Mouse (Mus musculus) lung, embryonic 15.5 days (tissue): ENCODE data around the gene Pcgf2. TPM values are rescaled to one million over a fixed set of nuclear protein-coding genes. Genes with fewer than 3 reads are reported as not detected.

ENCODE experiments used
- ATAC-seq: fragments of 200-750 bp; cut with Nextera tagmentation; 2 replicates; pipeline ENCODE4 v1.8.0; 2017; ENCODE audit warnings: moderate number of reproducible peaks, borderline replicate concordance; ENCODE audit not compliant: low FRiP score, low TSS enrichment; ENCODE audit errors: extremely low read depth
- H3K27ac ChIP-seq: fragments of 300-500 bp; sonication (generic); 2 replicates; pipeline ENCODE4 v1.5.1; 2015; ENCODE audit warnings: moderate library complexity, mild to moderate bottlenecking, inconsistent platforms
- H3K27me3 ChIP-seq: fragments of 300-500 bp; sonication (generic); 2 replicates; pipeline ENCODE4 v1.6.1; 2015; ENCODE audit warnings: inconsistent platforms
- H3K36me3 ChIP-seq: fragments of 300-500 bp; sonication (generic); 2 replicates; pipeline ENCODE4 v1.6.1; 2015; ENCODE audit warnings: inconsistent platforms
- H3K4me1 ChIP-seq: fragments of 300-500 bp; sonication (generic); 2 replicates; pipeline ENCODE4 v1.6.1; 2015; ENCODE audit warnings: inconsistent platforms
- H3K4me2 ChIP-seq: fragments of 300-500 bp; sonication (generic); 2 replicates; pipeline ENCODE4 v1.6.1; 2015; ENCODE audit warnings: inconsistent platforms, mild to moderate bottlenecking, moderate library complexity
- H3K4me3 ChIP-seq: fragments of 300-500 bp; sonication (generic); 2 replicates; pipeline ENCODE4 v1.5.1; 2015; ENCODE audit warnings: mild to moderate bottlenecking, inconsistent platforms
- H3K9ac ChIP-seq: fragments of 300-500 bp; sonication (generic); 2 replicates; pipeline ENCODE4 v1.6.1; 2015; ENCODE audit warnings: inconsistent platforms
- H3K9me3 ChIP-seq: fragments of 300-500 bp; sonication (generic); 2 replicates; pipeline ENCODE4 v1.6.1; 2016; ENCODE audit warnings: inconsistent platforms
- WGBS: fragments of 180-500 bp; shearing (Covaris S2); methylation state at CpG from one replicate; pipeline ENCODE4 v1.1.7; 2015; 5-methylcytosine and 5-hydroxymethylcytosine counted together
- polyA plus RNA-seq: library from polyadenylated mRNA; unstranded; fragments of >200 nt; fragmentation: Nextera tagmentation; extraction: Ambion mirVana; gene quantifications from 2 replicates; pipeline ENCODE4 v1.2.1, GENCODE M21; 2015

Gene Pcgf2
- polyA plus RNA-seq, 1 experiment from 2014 or later, result 13.2 TPM

DNA sequence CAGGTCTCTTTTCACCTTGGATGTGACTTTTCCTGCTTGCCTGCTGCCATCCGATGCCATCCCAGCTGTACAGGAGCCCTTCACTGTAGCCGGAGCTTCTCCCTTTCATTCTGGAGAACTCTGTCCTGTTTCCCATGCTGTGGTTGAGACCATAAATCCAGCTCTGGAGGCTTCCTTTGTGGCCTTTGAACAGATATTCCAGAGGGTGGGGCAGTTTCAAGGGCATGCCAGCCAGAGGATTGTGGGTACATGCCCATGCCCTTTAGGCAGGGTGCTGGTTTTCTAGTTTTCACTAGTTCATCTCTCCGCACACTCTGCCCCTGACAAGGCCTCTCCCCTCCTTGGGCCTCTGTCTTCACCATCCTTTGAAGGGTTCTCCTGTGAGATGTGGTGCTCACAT is 13.2 kb downstream of the Pcgf2 start:
- H3K4me3 ChIP-seq, result no peak overlapping the region
- H3K9me3 ChIP-seq, result no peaks in the 10 kb centered on the region
- peaks cover 46% of the 10 kb centered on the region for H3K4me1 ChIP-seq
- H3K9ac ChIP-seq, result no peak overlapping the region
- no peak for ATAC-seq
- H3K27ac ChIP-seq, result no peak overlapping the region
- 86% methylated on average over 3 of the region's 3 CpGs for WGBS
- H3K27me3 ChIP-seq, result no peaks in the 10 kb centered on the region
- peak overlapping the region; percentile 67; the same call in 1 of the 2 replicates for H3K4me2 ChIP-seq
- peaks cover 38% of the 10 kb centered on the region for H3K36me3 ChIP-seq

DNA sequence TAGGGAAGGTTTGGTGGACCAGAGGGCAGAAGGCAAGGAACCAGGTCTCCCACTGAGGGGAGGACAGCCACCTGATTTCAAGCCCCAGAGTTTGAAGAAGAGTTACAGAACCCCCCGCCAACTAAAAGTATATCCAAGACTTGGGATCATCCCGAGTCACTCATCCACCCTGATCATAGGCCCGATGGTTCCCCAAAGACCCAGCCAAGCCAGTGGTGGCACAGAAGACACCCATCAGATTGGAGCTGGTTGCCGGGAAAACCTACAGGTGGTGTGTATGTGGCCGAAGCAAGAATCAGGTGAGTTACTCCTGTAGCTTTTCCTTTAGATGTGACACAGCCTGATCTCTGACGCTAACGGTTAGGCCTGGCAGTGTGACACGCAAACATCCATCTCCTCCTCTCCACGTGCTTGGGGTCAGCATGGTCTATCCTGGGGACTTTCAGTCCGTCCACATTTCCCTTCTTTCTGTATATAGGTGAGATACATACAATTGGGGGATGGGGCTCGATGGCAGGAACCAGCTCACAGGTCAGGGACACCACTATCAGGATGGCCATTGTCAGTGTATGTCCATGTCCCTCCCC is 13.9 kb downstream of the Pcgf2 start:
- 57% methylated on average over 11 of the region's 11 CpGs for WGBS
- Histone ChIP-seq H3K9ac (peak overlapping the region; percentile 43), H3K27me3 (no peaks in the 10 kb centered on the region), H3K4me3 (peak overlapping the region; percentile 32), H3K27ac (peak overlapping the region; percentile 92), H3K9me3 (no peaks in the 10 kb centered on the region), H3K4me2 (peak overlapping the region; percentile 67), H3K4me1 (peaks cover 52% of the 10 kb centered on the region), H3K36me3 (peaks cover 38% of the 10 kb centered on the region)
- no peak for ATAC-seq

DNA sequence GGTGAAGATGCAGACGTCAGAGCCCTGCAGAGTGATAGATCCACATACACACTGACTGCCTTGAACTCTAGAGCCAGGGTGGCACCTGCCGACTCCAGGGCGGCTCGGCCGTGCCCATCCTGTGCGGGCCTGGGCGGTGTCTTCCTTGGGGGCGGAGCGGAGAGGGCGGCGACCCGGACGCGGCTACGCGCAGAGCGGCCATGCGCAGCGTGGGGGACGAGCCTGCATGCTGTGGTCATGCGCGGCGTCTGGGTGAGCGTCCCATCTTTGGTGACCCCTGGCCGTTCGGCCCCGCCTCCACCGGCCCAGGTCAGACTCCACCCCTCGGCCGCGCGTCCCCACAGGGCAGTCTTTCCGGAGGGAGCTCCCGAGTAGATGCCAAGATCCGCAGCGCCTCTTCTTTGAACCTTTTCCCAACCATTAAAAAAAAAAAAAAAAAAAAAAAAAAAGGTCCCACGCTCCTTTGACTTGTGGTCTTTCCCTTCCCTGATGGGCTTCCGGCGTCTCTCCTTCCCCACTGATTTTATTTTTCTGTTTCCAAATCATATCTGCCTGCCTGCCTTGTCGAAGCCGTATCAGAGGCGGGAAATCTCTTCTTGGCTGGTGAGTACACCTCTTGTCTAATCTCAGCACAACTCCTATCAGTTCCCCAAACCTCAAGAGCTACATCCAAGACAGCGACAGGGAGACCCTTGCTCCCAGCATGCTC is 14.5 kb downstream of the Pcgf2 start, which contains the start of gene Cisd3:
Gene Cisd3, plus strand, starts transcription at position 214 of the 709 bp plus-strand sequence.
- Histone ChIP-seq H3K27me3 (no peaks in the 10 kb centered on the region), H3K9ac (peak within 1 kb of the TSS; percentile 43), H3K27ac (peak within 1 kb of the TSS; percentile 92), H3K36me3 (peaks cover 35% of the 10 kb centered on the region), H3K4me2 (peak within 1 kb of the TSS; percentile 67), H3K9me3 (no peaks in the 10 kb centered on the region), H3K4me3 (peak within 1 kb of the TSS; percentile 32), H3K4me1 (peaks cover 57% of the 10 kb centered on the region)
- under 1% methylated on average over 43 of the region's 43 CpGs for WGBS
- ATAC-seq, result peak; percentile 87

DNA sequence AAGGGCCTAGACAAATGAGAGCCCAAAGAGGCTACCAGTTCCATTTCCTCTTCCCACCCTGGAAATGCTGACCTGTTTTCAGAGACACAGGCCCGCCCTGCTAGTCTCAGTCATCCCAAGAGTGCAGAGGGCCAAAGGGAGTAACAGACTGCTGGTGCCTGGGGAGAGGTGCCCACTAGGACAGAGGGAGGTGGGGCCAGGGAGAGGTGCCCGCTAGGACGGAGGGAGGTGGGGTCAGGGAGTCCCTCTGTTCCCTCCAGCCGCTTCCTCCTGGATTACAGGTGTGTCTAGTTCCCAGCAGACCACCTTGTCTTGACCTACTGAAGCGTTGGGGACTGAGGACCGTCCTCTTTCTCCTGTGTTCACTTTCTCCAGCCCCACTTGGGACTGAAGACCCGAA is 15.5 kb downstream of the Pcgf2 start:
- H3K36me3 ChIP-seq, result peaks cover 29% of the 10 kb centered on the region
- peaks cover 66% of the 10 kb centered on the region for H3K4me1 ChIP-seq
- ATAC-seq, result no peak
- no peak overlapping the region for H3K9ac ChIP-seq
- H3K9me3 ChIP-seq, result no peaks in the 10 kb centered on the region
- 28% methylated on average over 7 of the region's 7 CpGs for WGBS
- H3K27ac ChIP-seq, result peak overlapping the region; percentile 92
- no peak overlapping the region for H3K4me3 ChIP-seq
- H3K27me3 ChIP-seq, result no peaks in the 10 kb centered on the region
- H3K4me2 ChIP-seq, result no peak overlapping the region

DNA sequence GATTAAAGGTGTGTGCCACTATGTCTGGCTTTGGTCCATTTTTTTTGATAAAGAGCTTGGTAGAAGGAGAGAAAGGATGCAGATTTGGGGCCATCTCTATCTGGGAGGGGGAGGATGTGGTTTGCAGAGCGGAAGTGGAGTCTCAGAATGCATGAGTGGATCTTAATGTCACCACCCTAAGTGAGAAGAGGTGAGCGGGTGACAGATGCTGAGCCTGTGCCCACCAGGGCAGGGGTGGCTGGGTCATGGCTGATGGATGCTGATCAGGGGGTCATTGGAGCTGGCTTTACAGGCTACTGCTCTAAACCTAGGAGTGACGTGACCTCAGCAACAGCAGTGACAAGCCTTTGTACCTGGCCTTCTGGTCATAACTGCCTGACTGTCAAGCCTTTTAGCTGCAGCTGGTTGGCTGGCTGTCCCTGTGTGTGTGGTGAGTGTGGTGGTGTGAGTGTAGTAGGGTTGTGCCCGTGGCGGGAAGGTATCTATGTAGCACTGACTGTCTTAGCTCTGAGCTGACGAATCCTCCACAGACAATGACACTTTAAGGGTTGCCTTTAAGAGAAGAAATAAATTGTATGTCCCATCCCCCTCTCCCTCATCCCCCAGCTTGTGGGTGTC is 16.1 kb downstream of the Pcgf2 start:
- Histone ChIP-seq H3K4me2 (no peak overlapping the region), H3K9ac (no peak overlapping the region), H3K36me3 (peaks cover 31% of the 10 kb centered on the region), H3K27me3 (no peaks in the 10 kb centered on the region), H3K4me1 (peaks cover 66% of the 10 kb centered on the region), H3K27ac (peak overlapping the region; percentile 92), H3K9me3 (no peaks in the 10 kb centered on the region), H3K4me3 (no peak overlapping the region)
- WGBS, result 75% methylated on average over 6 of the region's 6 CpGs
- ATAC-seq, result no peak

DNA sequence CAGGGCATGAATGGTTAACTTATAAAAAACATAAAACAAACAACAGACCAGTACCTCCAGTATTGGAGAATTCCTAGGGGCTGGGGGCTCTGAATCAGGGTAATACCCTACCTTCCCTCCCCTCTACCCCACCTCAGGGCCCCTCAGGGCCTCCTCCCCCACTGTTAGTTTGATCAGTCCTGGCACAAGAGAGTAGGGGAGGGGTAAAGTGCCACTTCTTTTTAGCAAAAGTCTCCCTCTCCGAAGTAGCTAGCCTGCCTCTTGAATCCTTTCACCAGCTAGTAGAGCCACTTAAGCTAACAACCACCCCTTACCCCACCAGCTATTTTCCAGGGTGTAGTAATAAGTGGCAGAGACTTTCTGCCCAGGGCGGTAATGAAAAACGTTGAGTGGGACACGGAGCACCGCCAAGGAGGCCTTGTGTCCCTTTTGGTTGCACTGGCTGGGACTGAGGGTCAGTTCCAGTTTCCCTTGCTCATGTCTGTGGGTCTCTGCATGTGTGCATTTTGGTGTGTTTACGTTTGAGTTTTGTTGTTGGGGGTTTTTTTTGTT is 17.7 kb downstream of the Pcgf2 start:
- H3K4me3 ChIP-seq, result no peak overlapping the region
- no peak overlapping the region for H3K9ac ChIP-seq
- peaks cover 75% of the 10 kb centered on the region for H3K4me1 ChIP-seq
- peak overlapping the region; percentile 18 for H3K4me2 ChIP-seq
- H3K27ac ChIP-seq, result peak overlapping the region; percentile 92
- no peaks in the 10 kb centered on the region for H3K9me3 ChIP-seq
- WGBS, result 58% methylated on average over 6 of the region's 6 CpGs
- no peaks in the 10 kb centered on the region for H3K27me3 ChIP-seq
- ATAC-seq, result peak; percentile 47
- peaks cover 37% of the 10 kb centered on the region for H3K36me3 ChIP-seq

DNA sequence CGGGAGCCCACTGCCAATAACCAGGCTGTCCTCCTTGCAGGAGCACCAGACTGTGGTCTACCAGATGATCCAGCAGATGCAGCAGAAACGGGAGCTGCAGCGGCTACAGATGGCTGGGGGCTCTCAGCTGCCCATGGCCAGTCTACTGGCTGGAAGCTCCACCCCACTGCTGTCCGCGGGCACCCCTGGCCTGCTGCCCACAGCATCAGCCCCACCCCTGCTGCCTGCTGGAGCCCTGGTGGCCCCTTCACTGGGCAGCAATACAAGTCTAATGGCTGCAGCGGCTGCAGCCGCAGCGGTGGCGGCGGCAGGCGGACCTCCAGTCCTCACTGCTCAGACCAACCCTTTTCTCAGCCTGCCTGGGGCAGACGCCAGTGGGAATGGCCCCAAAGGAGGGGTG is 19.9 kb downstream of the Pcgf2 start:
- peaks cover 76% of the 10 kb centered on the region for H3K4me1 ChIP-seq
- peak overlapping the region; percentile 92 for H3K27ac ChIP-seq
- peaks cover 52% of the 10 kb centered on the region for H3K36me3 ChIP-seq
- H3K9ac ChIP-seq, result no peak overlapping the region
- no peaks in the 10 kb centered on the region for H3K27me3 ChIP-seq
- ATAC-seq, result no peak
- 54% methylated on average over 12 of the region's 12 CpGs for WGBS
- H3K4me2 ChIP-seq, result peak overlapping the region; percentile 16; the same call in 1 of the 2 replicates
- H3K9me3 ChIP-seq, result no peaks in the 10 kb centered on the region
- no peak overlapping the region for H3K4me3 ChIP-seq

DNA sequence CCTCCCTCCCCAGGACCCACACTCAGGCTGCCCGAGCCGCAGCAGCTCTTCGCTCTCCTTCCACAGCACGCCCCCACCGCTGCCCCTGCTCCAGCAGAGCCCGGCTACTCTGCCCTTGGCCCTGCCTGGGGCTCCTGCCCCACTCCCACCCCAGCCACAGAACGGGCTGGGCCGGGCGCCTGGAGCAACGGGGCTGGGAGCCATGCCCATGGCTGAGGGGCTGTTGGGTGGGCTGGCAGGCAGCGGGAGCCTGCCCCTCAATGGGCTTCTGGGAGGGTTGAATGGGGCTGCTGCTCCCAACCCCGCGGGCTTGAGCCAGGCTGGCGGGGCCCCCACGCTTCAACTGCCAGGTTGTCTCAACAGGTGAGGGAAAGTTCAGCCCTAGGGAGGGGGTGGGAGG is 22.0 kb downstream of the Pcgf2 start:
- no peak for ATAC-seq
- H3K9me3 ChIP-seq, result no peaks in the 10 kb centered on the region
- H3K9ac ChIP-seq, result no peak overlapping the region
- H3K36me3 ChIP-seq, result peaks cover 72% of the 10 kb centered on the region
- H3K4me2 ChIP-seq, result no peak overlapping the region
- no peak overlapping the region for H3K4me3 ChIP-seq
- no peaks in the 10 kb centered on the region for H3K27me3 ChIP-seq
- H3K27ac ChIP-seq, result no peak overlapping the region
- peaks cover 55% of the 10 kb centered on the region for H3K4me1 ChIP-seq
- 80% methylated on average over 15 of the region's 15 CpGs for WGBS

DNA sequence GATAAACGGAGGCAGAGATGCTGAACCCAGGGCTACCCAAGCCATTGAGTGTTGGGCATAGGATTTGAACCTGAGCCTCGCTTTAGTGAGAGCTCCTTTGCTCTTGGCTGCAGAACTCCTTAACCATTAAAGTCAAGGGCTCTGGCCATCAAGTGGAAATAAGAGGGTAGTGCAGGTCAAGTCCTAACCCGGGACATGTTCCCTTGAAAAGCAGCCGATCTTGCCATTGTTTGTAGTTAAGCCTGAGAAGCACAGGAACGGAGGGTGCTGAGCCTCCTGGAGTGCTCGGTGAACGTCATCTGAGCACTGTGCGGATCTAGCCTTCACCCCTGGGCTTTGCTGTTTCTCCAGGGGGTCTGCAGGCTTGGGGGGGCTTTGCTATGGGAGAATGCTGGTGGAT is 22.5 kb downstream of the Pcgf2 start:
- no peak overlapping the region for H3K27ac ChIP-seq
- H3K27me3 ChIP-seq, result no peaks in the 10 kb centered on the region
- H3K4me1 ChIP-seq, result peaks cover 53% of the 10 kb centered on the region
- H3K36me3 ChIP-seq, result peaks cover 74% of the 10 kb centered on the region
- no peak overlapping the region for H3K4me2 ChIP-seq
- no peak for ATAC-seq
- no peaks in the 10 kb centered on the region for H3K9me3 ChIP-seq
- 52% methylated on average over 8 of the region's 8 CpGs for WGBS
- no peak overlapping the region for H3K9ac ChIP-seq
- H3K4me3 ChIP-seq, result no peak overlapping the region

DNA sequence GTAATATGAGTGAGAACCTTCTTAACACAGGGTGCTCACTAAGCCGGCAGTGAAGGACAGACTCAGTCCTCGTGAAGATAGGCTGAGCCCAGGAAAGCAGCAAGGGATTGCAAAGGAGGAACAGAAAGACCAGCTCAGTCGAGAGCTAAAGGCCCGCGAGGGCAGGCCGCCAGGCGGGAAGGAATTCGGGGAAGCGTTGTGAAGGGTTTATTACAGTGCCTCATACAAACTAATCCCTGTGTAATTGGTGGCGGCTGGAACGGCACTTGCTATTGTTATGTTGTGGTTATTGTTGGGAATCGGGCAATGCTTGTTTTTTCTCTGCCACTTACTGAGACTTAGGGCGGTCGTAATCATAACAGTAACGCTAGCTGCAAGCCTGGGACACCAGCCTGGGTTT is 22.9 kb downstream of the Pcgf2 start:
- no peak for ATAC-seq
- Histone ChIP-seq H3K27ac (no peak overlapping the region), H3K4me2 (no peak overlapping the region), H3K36me3 (peaks cover 78% of the 10 kb centered on the region), H3K4me1 (peaks cover 52% of the 10 kb centered on the region), H3K9ac (no peak overlapping the region), H3K4me3 (no peak overlapping the region), H3K27me3 (no peaks in the 10 kb centered on the region), H3K9me3 (no peaks in the 10 kb centered on the region)
- 55% methylated on average over 15 of the region's 15 CpGs for WGBS

DNA sequence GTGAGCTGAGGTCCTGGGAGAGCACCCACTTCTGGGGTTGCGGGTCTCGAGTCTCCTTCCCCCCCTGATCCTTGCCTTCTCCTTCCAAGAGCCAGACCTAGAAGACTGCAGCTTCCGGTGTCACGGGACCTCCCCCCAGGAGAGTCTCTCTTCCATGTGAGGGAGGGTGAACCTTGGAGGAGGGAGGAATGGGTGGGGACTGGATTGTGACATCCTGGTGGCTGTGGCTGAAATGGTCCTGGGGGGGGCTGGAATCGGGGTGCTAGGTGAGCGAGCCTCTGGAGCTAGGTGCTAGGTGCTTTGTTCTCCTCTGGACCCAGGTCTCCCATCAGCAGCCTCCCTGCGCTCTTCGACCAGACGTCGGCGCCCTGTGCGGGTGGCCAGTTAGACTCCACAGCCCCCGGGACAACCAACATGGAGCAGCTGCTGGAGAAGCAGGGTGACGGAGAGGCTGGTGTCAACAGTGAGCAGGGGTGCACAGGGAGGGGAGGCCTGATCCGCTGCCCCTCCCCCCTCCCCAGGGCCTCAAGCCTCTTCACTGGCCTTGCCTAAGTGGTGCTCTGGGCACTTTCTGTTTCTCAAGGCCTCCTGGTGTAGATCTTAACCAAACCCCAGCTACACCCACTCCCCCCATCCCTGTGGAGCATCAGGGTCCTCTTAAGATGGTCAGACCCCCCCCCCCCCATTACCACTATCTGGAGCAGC is 24.1 kb downstream of the Pcgf2 start:
- Histone ChIP-seq H3K9me3 (no peaks in the 10 kb centered on the region), H3K4me2 (no peak overlapping the region), H3K36me3 (peaks cover 79% of the 10 kb centered on the region), H3K27ac (peak overlapping the region; percentile 7; the same call in 1 of the 2 replicates), H3K27me3 (no peaks in the 10 kb centered on the region), H3K4me3 (no peak overlapping the region), H3K4me1 (peaks cover 40% of the 10 kb centered on the region), H3K9ac (no peak overlapping the region)
- ATAC-seq, result 0 out of 2 replicates have a peak, but pooled peaks have one; percentile 15
- WGBS, result 63% methylated on average over 15 of the region's 15 CpGs
